Mouse (Mus musculus) heart, embryonic 14.5 days (tissue): ENCODE measurements at regions not wholly inside any gene's neighbourhood (a gene's known extent, or its start where the extent isn't known, plus 50 kb on each side); places are given as distances from the start of the nearest gene placed in this dataset.

Experiments
- ATAC-seq: fragments of 200-750 bp; cut with Nextera tagmentation; 2 replicates; pipeline ENCODE4 v1.8.0; 2017; ENCODE audit warnings: low read depth, moderate TSS enrichment; ENCODE audit not compliant: insufficient number of reproducible peaks, insufficient read depth, low FRiP score
- H3K27ac ChIP-seq, 2 experiments: fragments of 200-500 bp in 1 of 2; fragments of 300-500 bp in 1 of 2; sonication (generic) in 1 of 2; replicated peaks in 1 of 2; 2 replicates each; pipeline ENCODE4 v1.5.1; 2012 to 2014; ENCODE audit warnings: low read depth in 2 of 2, low read length in 2 of 2, control low read depth in 1 of 2, mild to moderate bottlenecking in 1 of 2, mixed read lengths in 1 of 2; ENCODE audit not compliant: control insufficient read depth in 1 of 2, insufficient read depth in 1 of 2
- H3K27me3 ChIP-seq: fragments of 300-500 bp; sonication (generic); 2 replicates; pipeline ENCODE4 v1.6.1; 2014; ENCODE audit warnings: mild to moderate bottlenecking, low read length, control low read depth; ENCODE audit not compliant: control insufficient read depth, insufficient read depth
- H3K36me3 ChIP-seq: fragments of 300-500 bp; sonication (generic); 2 replicates; pipeline ENCODE4 v1.6.1; 2014; ENCODE audit warnings: mild to moderate bottlenecking, control low read depth, low read length, mixed read lengths; ENCODE audit not compliant: control insufficient read depth, insufficient read depth
- H3K4me1 ChIP-seq, 2 experiments: fragments of 200-500 bp in 1 of 2; fragments of 300-500 bp in 1 of 2; sonication (generic) in 1 of 2; 2 replicates each; pipeline ENCODE4 v1.6.1; 2012 to 2014; ENCODE audit warnings: low read length in 2 of 2, control low read depth in 1 of 2, mixed read lengths in 1 of 2; ENCODE audit not compliant: control insufficient read depth in 2 of 2, insufficient read depth in 2 of 2
- H3K4me2 ChIP-seq: fragments of 300-500 bp; sonication (generic); 2 replicates; pipeline ENCODE4 v1.6.1; 2014; ENCODE audit warnings: mild to moderate bottlenecking, low read length
- H3K4me3 ChIP-seq, 2 experiments: fragments of 200-500 bp in 1 of 2; fragments of 300-500 bp in 1 of 2; sonication (generic) in 1 of 2; 2 replicates each; pipeline ENCODE4 v1.5.1; 2012 to 2014; ENCODE audit warnings: low read length in 2 of 2, mild to moderate bottlenecking in 2 of 2, control low read depth in 1 of 2, low read depth in 1 of 2, moderate library complexity in 1 of 2; ENCODE audit not compliant: control insufficient read depth in 1 of 2, insufficient read depth in 1 of 2
- H3K9ac ChIP-seq: fragments of 300-500 bp; sonication (generic); 2 replicates; pipeline ENCODE4 v1.6.1; 2014; ENCODE audit warnings: mild to moderate bottlenecking, low read length
- H3K9me3 ChIP-seq: fragments of 300-500 bp; sonication (generic); 2 replicates; pipeline ENCODE4 v1.6.1; 2016; ENCODE audit warnings: low read length, control low read depth; ENCODE audit not compliant: control insufficient read depth
- WGBS: fragments of 180-500 bp; shearing (Covaris S2); extraction: QIAGEN DNeasy Blood & Tissue Kit; methylation state at CpG from one replicate; pipeline ENCODE4 v1.1.7; 2014; 5-methylcytosine and 5-hydroxymethylcytosine counted together

DNA sequence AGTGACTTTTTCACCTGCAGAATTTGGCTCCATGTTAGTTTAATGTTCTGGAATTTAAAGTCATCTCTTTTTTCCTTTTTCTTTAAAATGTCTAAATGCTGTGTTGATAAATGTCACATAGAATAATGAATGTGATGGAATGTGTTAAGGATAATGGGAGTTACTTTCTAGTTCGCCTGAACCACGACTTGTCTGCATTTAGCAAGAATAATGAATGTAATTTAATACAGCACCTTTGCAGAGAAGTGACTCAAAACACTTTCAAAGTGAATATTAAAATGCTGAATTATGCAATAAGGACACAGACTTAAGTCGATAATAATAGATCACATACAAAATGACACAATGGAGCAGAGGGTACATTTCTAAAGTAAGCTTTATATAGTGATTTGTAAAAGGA is 1150.2 kb downstream of the Gsdmc2 start:
- WGBS = 76% methylated on average over 3 of the region's 3 CpGs
- no peak overlapping the region for H3K27ac ChIP-seq
- ATAC-seq = no peak
- no peak overlapping the region for H3K9ac ChIP-seq
- no peaks in the 10 kb centered on the region for H3K36me3 ChIP-seq
- H3K4me2 ChIP-seq = no peak overlapping the region
- no peaks in the 10 kb centered on the region for H3K4me1 ChIP-seq
- no peaks in the 10 kb centered on the region for H3K27me3 ChIP-seq
- H3K9me3 ChIP-seq = no peaks in the 10 kb centered on the region
- no peak overlapping the region for H3K4me3 ChIP-seq

DNA sequence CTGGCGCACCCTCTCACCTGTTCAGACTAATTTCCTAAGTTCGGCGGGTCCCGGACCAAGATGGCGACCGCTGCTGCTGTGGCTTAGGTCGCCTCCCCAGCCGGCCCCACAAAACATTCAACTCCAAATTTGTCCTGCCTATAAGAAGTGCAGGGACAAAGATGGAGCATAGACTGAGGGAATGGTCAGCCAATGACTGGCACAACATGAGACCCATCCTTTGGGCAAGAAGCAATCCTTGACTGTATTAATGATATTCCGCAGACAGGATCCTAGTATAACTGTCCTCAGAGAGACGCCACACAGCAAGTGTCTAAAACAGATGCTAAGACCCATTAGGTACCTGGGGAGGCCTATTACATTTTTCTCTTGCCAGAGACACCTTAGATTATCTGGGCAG is 1151.3 kb downstream of the Gsdmc2 start:
- no peak for ATAC-seq

GRCm38 (mm10) chr15:62673410-62673809 is 1171.6 kb downstream of the Gsdmc2 start:
- WGBS = 63% methylated on average over 4 of the region's 4 CpGs
- Histone ChIP-seq H3K4me1 (no peaks in the 10 kb centered on the region), H3K27ac (no peak overlapping the region), H3K36me3 (no peaks in the 10 kb centered on the region), H3K27me3 (no peaks in the 10 kb centered on the region), H3K9ac (no peak overlapping the region), H3K9me3 (no peaks in the 10 kb centered on the region), H3K4me3 (no peak overlapping the region), H3K4me2 (no peak overlapping the region)
- no peak for ATAC-seq

More for the DNA sequence above, 1151.3 kb downstream of the Gsdmc2 start:
- Histone ChIP-seq H3K9me3 (no peaks in the 10 kb centered on the region), H3K4me3 (no peak overlapping the region), H3K27ac (no peak overlapping the region), H3K4me1 (no peaks in the 10 kb centered on the region), H3K36me3 (no peaks in the 10 kb centered on the region), H3K27me3 (no peaks in the 10 kb centered on the region), H3K4me2 (no peak overlapping the region), H3K9ac (no peak overlapping the region)
- whole genome bisulfite sequencing = 88% methylated on average over 9 of the region's 10 CpGs

DNA sequence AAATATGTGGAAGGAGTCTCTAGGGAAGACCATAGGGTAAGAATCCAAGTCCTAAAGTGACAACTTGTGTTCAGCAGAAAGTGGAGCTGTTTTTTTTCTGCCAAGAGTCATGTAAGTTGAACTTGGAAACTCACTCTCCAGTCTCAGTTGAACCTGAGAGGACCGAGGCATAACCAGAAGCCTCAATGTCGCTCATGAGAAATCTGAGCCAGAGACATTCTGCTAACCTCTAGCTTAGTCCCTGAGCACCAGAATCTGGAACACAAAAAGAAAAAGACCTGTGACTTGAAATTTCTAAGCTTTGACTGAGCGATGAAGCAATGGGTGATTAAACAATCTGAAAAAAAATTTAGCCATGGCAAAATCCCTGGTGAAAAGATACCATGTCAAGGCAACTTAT is 1175.0 kb downstream of the Gsdmc2 start:
- Histone ChIP-seq H3K27me3 (no peaks in the 10 kb centered on the region), H3K9me3 (no peaks in the 10 kb centered on the region), H3K36me3 (no peaks in the 10 kb centered on the region), H3K4me1 (no peaks in the 10 kb centered on the region), H3K9ac (no peak overlapping the region), H3K27ac (no peak overlapping the region), H3K4me2 (no peak overlapping the region), H3K4me3 (no peak overlapping the region)
- ATAC-seq = no peak
- WGBS = 91% methylated on average over 3 of the region's 3 CpGs

DNA sequence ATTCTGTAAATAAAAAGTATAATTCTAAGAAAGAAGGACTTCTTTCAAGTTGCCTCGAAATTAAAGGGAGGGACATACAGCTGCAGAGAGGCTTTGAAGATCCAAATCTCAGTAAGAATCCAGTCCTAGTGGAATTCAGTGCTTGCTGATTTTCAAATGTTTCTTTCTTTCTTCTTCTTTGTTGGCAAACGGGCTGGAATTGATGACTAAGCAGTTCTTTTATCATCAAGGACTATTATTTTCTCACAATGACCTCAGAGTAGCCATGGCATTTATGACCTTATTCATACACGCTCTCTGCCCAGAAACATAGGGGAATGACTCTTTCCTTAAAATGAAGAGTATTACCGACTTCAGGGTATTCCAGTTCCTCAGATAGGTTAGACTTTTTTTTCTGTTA is 1185.9 kb downstream of the Gsdmc2 start:
- 68% methylated on average over 4 of the region's 4 CpGs for WGBS

DNA sequence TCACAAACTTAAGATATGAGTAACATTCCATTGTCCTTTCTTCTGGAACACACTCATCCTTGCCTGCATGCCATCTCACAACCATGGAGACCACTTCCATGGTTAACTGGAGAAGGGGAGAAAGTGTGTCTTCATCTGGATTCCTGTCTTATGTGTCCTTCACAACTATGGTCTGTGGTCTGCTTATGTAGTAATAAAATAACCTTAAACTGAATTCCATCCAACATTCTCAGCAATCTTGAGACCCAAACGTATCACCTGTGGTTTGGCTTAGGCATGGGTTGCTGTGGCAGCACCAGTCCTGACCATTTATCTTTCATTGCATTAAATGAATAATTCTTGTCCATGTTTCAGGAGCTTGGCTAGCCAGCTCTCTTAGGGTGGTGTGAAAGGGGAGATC is 1186.3 kb downstream of the Gsdmc2 start:
- Histone ChIP-seq H3K4me3 (no peak overlapping the region), H3K27ac (no peak overlapping the region), H3K9me3 (no peaks in the 10 kb centered on the region), H3K36me3 (no peaks in the 10 kb centered on the region), H3K9ac (no peak overlapping the region), H3K4me2 (no peak overlapping the region), H3K27me3 (no peaks in the 10 kb centered on the region), H3K4me1 (no peaks in the 10 kb centered on the region)
- WGBS = 83% methylated on average over 1 of the region's 1 CpGs
- no peak for ATAC-seq

More for the DNA sequence above, 1185.9 kb downstream of the Gsdmc2 start:
- H3K36me3 ChIP-seq = no peaks in the 10 kb centered on the region
- H3K4me2 ChIP-seq = no peak overlapping the region
- no peaks in the 10 kb centered on the region for H3K27me3 ChIP-seq
- no peaks in the 10 kb centered on the region for H3K9me3 ChIP-seq
- no peaks in the 10 kb centered on the region for H3K4me1 ChIP-seq
- H3K9ac ChIP-seq = no peak overlapping the region
- no peak overlapping the region for H3K4me3 ChIP-seq
- ATAC-seq = no peak
- H3K27ac ChIP-seq = no peak overlapping the region

DNA sequence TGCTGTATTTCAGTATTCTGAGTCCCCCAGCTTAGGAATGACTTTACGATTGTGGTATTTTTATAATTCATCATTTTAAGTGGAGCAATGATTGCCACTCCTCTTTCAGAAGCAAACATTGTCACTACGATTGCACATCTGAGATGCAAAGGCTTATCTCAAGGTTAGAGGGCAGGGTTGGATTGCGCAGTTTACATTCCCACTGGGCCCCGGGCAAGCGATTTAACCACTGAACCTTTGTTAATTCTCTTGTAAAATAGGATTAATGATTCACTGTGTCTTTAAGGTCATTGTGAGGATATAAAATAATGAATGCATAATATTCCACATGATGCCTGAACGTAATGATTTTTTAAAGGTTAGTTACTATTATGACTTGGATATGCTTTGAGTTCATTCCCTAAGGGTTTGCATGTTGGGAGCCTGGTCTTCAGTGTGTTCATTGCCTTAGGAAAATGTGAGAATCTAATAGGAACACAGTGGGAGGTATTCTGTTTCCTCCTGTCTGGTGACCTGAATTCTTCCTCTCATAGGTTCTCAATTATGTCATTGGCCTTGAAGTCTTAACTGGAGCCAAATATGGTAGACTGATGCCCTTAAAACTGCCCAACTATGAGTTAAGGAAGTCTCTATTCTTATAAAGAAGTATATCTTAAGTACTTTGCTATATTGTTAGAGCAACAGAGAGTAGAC is 1198.4 kb downstream of the Gsdmc2 start:
- 83% methylated on average over 6 of the region's 6 CpGs for WGBS
- ATAC-seq = no peak
- H3K27me3 ChIP-seq = no peaks in the 10 kb centered on the region
- no peak overlapping the region for H3K4me2 ChIP-seq
- no peaks in the 10 kb centered on the region for H3K9me3 ChIP-seq
- H3K4me1 ChIP-seq = no peaks in the 10 kb centered on the region
- H3K4me3 ChIP-seq = no peak overlapping the region
- no peak overlapping the region for H3K9ac ChIP-seq
- no peak overlapping the region for H3K27ac ChIP-seq
- no peaks in the 10 kb centered on the region for H3K36me3 ChIP-seq

DNA sequence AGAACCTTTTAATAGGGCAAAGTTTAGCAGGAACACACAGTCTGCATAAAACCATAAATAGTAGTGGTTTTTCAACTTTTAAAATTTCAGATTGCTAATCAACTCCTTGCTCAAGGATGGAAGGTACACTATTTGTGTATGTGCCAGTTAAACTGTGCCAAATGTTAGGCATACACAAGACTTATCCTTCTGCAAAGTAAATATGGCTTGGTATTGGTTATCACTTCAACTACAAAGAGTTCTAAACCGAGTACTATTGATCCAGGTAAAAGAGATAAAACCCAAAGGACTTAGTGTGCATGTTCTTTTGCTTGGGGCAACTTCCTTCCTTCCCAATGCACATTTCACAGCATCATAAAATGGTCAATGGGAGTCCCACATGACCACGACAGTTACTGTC is 1200.2 kb downstream of the Gsdmc2 start:
- no peak for ATAC-seq
- Histone ChIP-seq H3K4me2 (no peak overlapping the region), H3K9ac (no peak overlapping the region), H3K27me3 (no peaks in the 10 kb centered on the region), H3K4me1 (no peaks in the 10 kb centered on the region), H3K4me3 (no peak overlapping the region), H3K9me3 (no peaks in the 10 kb centered on the region), H3K36me3 (no peaks in the 10 kb centered on the region), H3K27ac (no peak overlapping the region)
- 69% methylated on average over 2 of the region's 2 CpGs for WGBS
